Mouse (Mus musculus): ENCODE data around the gene Ppp1r15b. TPM values are rescaled to one million over a fixed set of nuclear protein-coding genes. Genes with fewer than 3 reads are reported as not detected.

Ppp1r15b gene
- polyA plus RNA-seq, 1 experiment from 2014 or later, result 60.8 TPM

DNA sequence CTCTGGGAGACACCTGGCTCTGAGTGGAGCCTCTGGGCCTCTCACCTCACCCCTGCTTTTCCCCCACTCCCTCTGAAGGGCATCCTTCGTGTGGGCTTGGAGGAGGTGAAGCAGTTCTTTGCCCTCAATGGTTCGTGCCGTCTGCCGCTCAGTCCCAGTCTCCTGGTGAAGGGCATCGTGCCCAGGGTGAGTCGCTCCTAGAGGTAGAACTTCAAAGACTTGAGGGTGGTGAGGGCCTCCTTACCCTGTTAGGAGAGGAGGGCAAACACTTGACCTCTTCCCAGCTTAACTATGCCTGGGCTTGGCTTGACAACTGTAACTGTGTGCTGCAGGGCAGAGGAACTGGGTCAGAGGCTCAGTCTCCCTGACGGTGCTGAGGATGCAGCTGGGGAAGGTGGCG lies 39.5 kb upstream of the Ppp1r15b start:
- WGBS (ENCODE audit: insufficient replicate concordance), result 76% methylated on average over 8 of the region's 8 CpGs
- Histone ChIP-seq H3K9ac (no peak overlapping the region), H3K4me3 (no peak overlapping the region), H3K27ac (no peak overlapping the region), H3K27me3 (replicated peaks) (no peaks in the 10 kb centered on the region), H3K4me1 (peaks cover 3% of the 10 kb centered on the region; the same call in 1 of the 2 replicates), H3K36me3 (0 out of 2 replicates have a peak, but pooled peaks cover 4% of the 10 kb centered on the region), H3K4me2 (no peak overlapping the region), H3K9me3 (replicated peaks) (no peaks in the 10 kb centered on the region)
- ATAC-seq, result no peak

DNA sequence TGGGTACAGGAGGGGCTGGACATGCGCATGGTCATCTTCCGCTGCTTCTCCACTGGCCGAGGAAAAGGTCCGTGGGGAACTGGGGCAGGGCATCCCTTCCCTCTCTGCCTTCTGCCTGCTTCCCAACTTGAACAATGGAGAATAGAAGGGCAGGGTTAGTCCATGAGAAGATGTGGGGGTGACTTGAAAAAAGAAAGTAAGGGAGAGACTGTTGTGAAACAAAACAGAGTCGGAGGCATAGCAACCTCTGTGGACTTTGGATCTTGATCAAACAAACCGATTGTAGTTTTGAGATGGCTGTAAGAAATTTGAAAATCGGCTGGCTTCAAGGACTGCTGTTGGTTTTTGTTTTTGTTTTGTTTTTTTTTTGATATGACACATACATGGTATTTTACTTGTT lies 37.2 kb upstream of the Ppp1r15b start:
- Histone ChIP-seq H3K27ac (no peak overlapping the region), H3K27me3 (replicated peaks) (no peaks in the 10 kb centered on the region), H3K4me2 (no peak overlapping the region), H3K9me3 (replicated peaks) (no peaks in the 10 kb centered on the region), H3K4me1 (no peaks in the 10 kb centered on the region), H3K4me3 (no peak overlapping the region), H3K36me3 (peaks cover 4% of the 10 kb centered on the region; the same call in 1 of the 2 replicates), H3K9ac (0 out of 2 replicates have a peak overlapping the region, but pooled peaks have one; percentile 9)
- 82% methylated on average over 7 of the region's 7 CpGs for WGBS (ENCODE audit: insufficient replicate concordance)
- no peak for ATAC-seq

GRCm38 (mm10) chr1:133100980-133101798 lies 29.8 kb upstream of the Ppp1r15b start:
- no peak overlapping the region for H3K4me2 ChIP-seq
- H3K27ac ChIP-seq, result no peak overlapping the region
- H3K9me3 ChIP-seq (replicated peaks), result no peaks in the 10 kb centered on the region
- H3K4me3 ChIP-seq, result no peak overlapping the region
- H3K27me3 ChIP-seq (replicated peaks), result no peaks in the 10 kb centered on the region
- peaks cover 6% of the 10 kb centered on the region for H3K4me1 ChIP-seq
- H3K36me3 ChIP-seq, result peaks cover 25% of the 10 kb centered on the region
- no peak overlapping the region for H3K9ac ChIP-seq
- WGBS (ENCODE audit: insufficient replicate concordance), result 28% methylated on average over 17 of the region's 17 CpGs
- ATAC-seq, result peak; percentile 53; the same call in 1 of the 2 replicates

DNA sequence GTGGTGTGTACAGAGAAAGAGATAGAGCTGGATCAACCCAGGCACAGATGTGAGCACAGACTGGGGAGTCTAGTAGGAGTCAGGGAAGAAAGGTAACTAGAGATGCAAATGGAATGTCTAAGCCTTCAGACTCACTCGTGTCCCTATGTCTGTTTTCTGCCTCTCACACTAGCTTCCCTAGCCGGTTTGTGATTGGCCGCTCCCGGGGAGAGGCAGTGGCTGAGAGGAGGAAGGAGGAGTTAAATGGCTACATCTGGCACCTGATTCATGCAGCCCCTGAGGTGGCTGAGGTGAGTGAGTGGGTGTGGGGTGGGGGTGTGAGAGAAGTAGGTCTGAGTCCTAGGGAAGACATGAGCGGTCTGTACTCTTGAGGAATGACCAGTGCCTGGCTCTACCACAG lies 28.8 kb upstream of the Ppp1r15b start:
- 77% methylated on average over 5 of the region's 5 CpGs for WGBS (ENCODE audit: insufficient replicate concordance)
- H3K4me1 ChIP-seq, result peaks cover 6% of the 10 kb centered on the region
- no peak for ATAC-seq
- H3K27me3 ChIP-seq (replicated peaks), result no peaks in the 10 kb centered on the region
- H3K4me2 ChIP-seq, result no peak overlapping the region
- H3K9me3 ChIP-seq (replicated peaks), result no peaks in the 10 kb centered on the region
- H3K36me3 ChIP-seq, result peaks cover 26% of the 10 kb centered on the region
- H3K27ac ChIP-seq, result no peak overlapping the region
- no peak overlapping the region for H3K4me3 ChIP-seq
- no peak overlapping the region for H3K9ac ChIP-seq

DNA sequence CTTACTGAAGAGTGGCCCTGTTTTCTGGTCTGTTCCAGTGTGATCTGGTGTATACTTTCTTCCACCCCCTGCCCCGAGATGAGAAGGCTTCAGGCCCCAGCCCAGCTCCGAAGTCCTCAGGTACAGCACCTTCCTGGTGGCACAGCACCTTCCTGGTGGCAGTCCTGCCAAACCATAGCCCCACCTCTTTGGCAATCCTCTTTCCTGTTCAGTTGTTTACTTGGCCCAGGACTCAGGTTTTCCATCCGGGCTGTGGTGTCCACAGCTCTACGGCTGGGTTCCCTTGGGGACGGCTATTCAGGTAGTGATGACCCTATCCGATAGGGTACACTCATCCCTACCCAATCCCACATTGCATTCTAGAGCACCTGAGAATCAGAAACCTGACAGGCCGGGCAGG lies 27.6 kb upstream of the Ppp1r15b start:
- Histone ChIP-seq H3K4me2 (no peak overlapping the region), H3K9ac (no peak overlapping the region), H3K27ac (no peak overlapping the region), H3K36me3 (peaks cover 26% of the 10 kb centered on the region), H3K9me3 (replicated peaks) (no peaks in the 10 kb centered on the region), H3K27me3 (replicated peaks) (no peaks in the 10 kb centered on the region), H3K4me1 (peaks cover 6% of the 10 kb centered on the region), H3K4me3 (no peak overlapping the region)
- 87% methylated on average over 7 of the region's 7 CpGs for WGBS (ENCODE audit: insufficient replicate concordance)
- ATAC-seq, result no peak

GRCm38 (mm10) chr1:133103871-133104270 lies 27.1 kb upstream of the Ppp1r15b start:
- Histone ChIP-seq H3K36me3 (peaks cover 24% of the 10 kb centered on the region; the same call in 1 of the 2 replicates), H3K27ac (no peak overlapping the region), H3K4me1 (peaks cover 6% of the 10 kb centered on the region), H3K4me2 (no peak overlapping the region), H3K9ac (no peak overlapping the region), H3K9me3 (replicated peaks) (no peaks in the 10 kb centered on the region), H3K4me3 (no peak overlapping the region), H3K27me3 (replicated peaks) (no peaks in the 10 kb centered on the region)
- no peak for ATAC-seq
- 78% methylated on average over 6 of the region's 6 CpGs for whole genome bisulfite sequencing (ENCODE audit: insufficient replicate concordance)

DNA sequence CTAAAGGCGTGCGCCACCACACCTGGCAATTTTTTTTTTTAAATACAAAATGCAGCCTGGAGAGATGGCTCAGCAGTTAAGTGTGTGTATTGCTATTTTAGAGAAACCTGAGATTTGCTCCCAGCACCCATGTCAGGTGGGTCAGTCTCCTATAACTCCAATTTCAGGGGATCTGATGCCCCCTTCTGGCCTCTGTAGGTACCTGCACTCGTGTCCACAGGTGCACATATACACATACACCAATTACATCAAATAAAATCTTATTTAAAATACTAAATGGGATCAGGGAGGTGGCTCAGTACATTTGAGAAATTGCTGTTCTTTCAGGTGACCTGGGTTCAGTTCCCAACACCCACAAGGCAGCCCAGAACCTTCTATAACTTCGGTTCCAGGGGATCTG lies 14.8 kb upstream of the Ppp1r15b start:
- no peak overlapping the region for H3K4me3 ChIP-seq
- no peaks in the 10 kb centered on the region for H3K36me3 ChIP-seq
- no peak overlapping the region for H3K9ac ChIP-seq
- no peaks in the 10 kb centered on the region for H3K9me3 ChIP-seq (replicated peaks)
- no peak overlapping the region for H3K4me2 ChIP-seq
- no peak overlapping the region for H3K27ac ChIP-seq
- no peak for ATAC-seq
- H3K4me1 ChIP-seq, result peaks cover 34% of the 10 kb centered on the region
- WGBS (ENCODE audit: insufficient replicate concordance), result 74% methylated on average over 4 of the region's 4 CpGs
- no peaks in the 10 kb centered on the region for H3K27me3 ChIP-seq (replicated peaks)

- H3K36me3 ChIP-seq, result no peaks in the 10 kb centered on the region
- peaks cover 39% of the 10 kb centered on the region for H3K4me1 ChIP-seq
- H3K9ac ChIP-seq, result no peak overlapping the region
- peak overlapping the region; percentile 84 for H3K27ac ChIP-seq
- peak overlapping the region; percentile 37 for H3K4me2 ChIP-seq
- peak; percentile 67 for ATAC-seq
- no peaks in the 10 kb centered on the region for H3K27me3 ChIP-seq (replicated peaks)
- no peak overlapping the region for H3K4me3 ChIP-seq
- WGBS (ENCODE audit: insufficient replicate concordance), result 83% methylated on average over 5 of the region's 5 CpGs
- H3K9me3 ChIP-seq (replicated peaks), result no peaks in the 10 kb centered on the region
These were observed 12.8 kb upstream of the Ppp1r15b start for GRCm38 (mm10) chr1:133118127-133118526.

DNA sequence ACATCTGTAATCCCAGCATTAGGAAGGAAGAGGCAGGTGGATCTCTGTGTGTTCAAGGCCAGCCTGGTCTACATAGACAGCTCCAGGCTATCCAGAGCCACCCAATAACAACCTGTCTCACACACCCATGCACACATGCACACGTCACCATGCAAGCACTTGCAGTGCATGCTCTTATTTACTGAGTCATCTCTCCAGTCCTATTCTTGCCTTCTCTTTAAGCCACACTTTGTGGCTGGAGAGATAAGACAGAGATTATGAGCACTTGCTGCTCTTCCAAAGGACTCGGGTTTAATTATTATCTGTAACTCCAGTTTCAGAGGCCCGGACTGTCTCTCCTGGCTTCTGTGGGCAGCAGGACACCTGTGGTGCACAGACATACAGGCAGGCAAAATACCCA lies 12.1 kb upstream of the Ppp1r15b start:
- no peak overlapping the region for H3K4me3 ChIP-seq
- 13% methylated on average over 3 of the region's 3 CpGs for WGBS (ENCODE audit: insufficient replicate concordance)
- H3K4me1 ChIP-seq, result peaks cover 44% of the 10 kb centered on the region
- H3K27ac ChIP-seq, result peak overlapping the region; percentile 84
- peak overlapping the region; percentile 3; the same call in 1 of the 2 replicates for H3K9ac ChIP-seq
- H3K36me3 ChIP-seq, result no peaks in the 10 kb centered on the region
- peak; percentile 93 for ATAC-seq
- no peaks in the 10 kb centered on the region for H3K27me3 ChIP-seq (replicated peaks)
- peak overlapping the region; percentile 37 for H3K4me2 ChIP-seq
- no peaks in the 10 kb centered on the region for H3K9me3 ChIP-seq (replicated peaks)

DNA sequence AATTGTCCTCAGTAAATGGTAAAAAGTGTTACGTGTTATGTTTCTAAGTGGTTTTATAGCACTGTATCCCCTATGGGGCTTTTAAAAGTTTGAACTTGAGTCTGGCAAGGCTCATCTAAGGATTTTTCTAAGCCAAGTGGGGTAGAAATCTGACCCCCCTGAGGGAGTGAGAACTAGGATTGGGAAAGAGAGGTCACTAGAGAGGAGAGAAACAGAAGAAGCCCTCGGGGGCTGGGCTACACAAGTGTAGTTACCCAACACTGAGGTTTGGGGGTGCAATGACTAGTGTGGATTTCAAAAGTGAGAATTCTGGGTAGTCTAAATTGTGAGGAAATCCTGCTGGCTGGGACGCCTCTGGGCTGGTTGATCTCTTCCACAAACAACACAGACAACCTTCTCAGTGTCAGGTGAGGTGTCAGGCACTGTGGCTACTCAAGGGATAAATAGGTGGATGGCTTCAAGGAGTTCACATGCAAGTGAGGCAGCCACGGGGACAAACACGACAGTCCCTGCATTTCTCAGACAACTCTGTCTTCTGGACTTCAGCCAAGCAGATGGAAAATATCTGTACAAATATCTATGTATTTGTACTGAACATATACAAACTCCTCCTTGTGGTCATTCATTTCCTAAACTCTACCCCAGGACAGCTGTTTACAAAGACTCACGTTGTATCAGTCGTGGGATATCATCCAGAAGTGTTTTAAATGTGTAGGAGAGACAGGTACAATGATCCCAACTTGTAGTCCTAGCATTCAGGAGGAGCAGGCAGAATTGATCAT lies 10.8 kb upstream of the Ppp1r15b start:
- H3K9me3 ChIP-seq (replicated peaks), result no peaks in the 10 kb centered on the region
- H3K9ac ChIP-seq, result no peak overlapping the region
- no peak overlapping the region for H3K4me2 ChIP-seq
- WGBS (ENCODE audit: insufficient replicate concordance), result 56% methylated on average over 7 of the region's 7 CpGs
- H3K27me3 ChIP-seq (replicated peaks), result no peaks in the 10 kb centered on the region
- H3K4me1 ChIP-seq, result peaks cover 49% of the 10 kb centered on the region
- H3K27ac ChIP-seq, result 0 out of 2 replicates have a peak overlapping the region, but pooled peaks have one; percentile 22
- no peak overlapping the region for H3K4me3 ChIP-seq
- no peaks in the 10 kb centered on the region for H3K36me3 ChIP-seq
- ATAC-seq, result no peak

DNA sequence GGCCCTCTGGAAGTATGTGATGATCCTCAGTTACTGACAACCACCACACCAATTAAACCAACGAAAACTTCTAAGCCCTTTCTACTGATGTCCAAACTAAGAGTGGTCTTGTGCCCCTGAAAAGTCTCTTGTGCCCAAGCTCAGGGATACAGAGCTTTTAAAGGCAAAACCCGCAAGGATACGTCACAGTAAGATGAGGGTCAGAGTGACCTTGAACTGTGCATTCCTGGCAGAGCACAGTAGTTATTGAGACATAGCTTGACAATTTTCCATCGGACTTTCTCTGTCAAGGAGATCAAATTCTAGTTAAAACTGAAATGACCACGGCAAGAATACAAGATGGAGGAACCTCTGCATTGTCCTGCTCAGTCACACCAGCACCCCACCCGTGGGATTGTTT lies 9.7 kb upstream of the Ppp1r15b start:
- no peak overlapping the region for H3K27ac ChIP-seq
- no peak overlapping the region for H3K4me2 ChIP-seq
- no peaks in the 10 kb centered on the region for H3K9me3 ChIP-seq (replicated peaks)
- ATAC-seq, result no peak
- no peak overlapping the region for H3K4me3 ChIP-seq
- no peaks in the 10 kb centered on the region for H3K36me3 ChIP-seq
- H3K27me3 ChIP-seq (replicated peaks), result no peaks in the 10 kb centered on the region
- 60% methylated on average over 6 of the region's 6 CpGs for WGBS (ENCODE audit: insufficient replicate concordance)
- no peak overlapping the region for H3K9ac ChIP-seq
- peaks cover 49% of the 10 kb centered on the region for H3K4me1 ChIP-seq

DNA sequence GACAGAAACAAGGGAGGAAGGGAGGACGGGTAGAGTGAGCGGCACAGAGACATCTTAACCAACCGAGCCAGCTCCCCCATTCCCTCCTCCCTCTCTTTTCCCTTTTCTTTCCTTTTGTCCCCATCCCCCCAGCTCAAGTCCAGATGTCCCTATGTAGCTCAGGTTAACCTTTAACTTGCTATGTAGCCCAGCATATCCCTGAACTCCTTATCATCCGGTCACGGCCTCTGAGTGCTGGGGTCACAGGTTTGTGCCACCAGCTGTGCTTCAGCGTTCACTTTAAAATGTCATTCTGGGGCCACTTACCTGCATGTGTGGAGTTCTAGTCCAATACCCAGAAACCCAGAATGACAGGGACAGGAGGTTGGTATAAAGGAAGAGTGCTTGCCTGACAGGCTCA lies 6.8 kb upstream of the Ppp1r15b start:
- Histone ChIP-seq H3K4me1 (peaks cover 52% of the 10 kb centered on the region), H3K36me3 (no peaks in the 10 kb centered on the region), H3K4me2 (no peak overlapping the region), H3K9me3 (replicated peaks) (no peaks in the 10 kb centered on the region), H3K9ac (no peak overlapping the region), H3K27me3 (replicated peaks) (no peaks in the 10 kb centered on the region), H3K4me3 (no peak overlapping the region), H3K27ac (peak overlapping the region; percentile 56)
- ATAC-seq, result peak; percentile 42; the same call in 1 of the 2 replicates
- 75% methylated on average over 6 of the region's 6 CpGs for WGBS (ENCODE audit: insufficient replicate concordance)
